Mouse (Mus musculus) thymus, adult 18-20 months (tissue): ENCODE data around the gene Slc9a4.
"Not testable (repeated sequence)": the region's sequence is repeated elsewhere in the genome, so short reads cannot be mapped to it uniquely, and the experiment has no call there.

Source experiments
- DNase-seq, 2 experiments: peaks; one replicate each; pipeline ENCODE4 v3.0.0; 2022; ENCODE audit warnings: mixed read lengths in 2 of 2

Slc9a4 gene

GRCm38 (mm10) chr1:40579784-40580183, at the start of gene Slc9a4:
Gene Slc9a4, plus strand, starts transcription at chr1:40580081.
- DNase-seq = no peak

- DNase-seq = no peak
Observed at GRCm38 (mm10) chr1:40537577-40537976, 42.3 kb upstream of the Slc9a4 start.

GRCm38 (mm10) chr1:40544650-40545049, 35.2 kb upstream of the Slc9a4 start:
- no peak for DNase-seq

- DNase-seq = no peak
Observed at GRCm38 (mm10) chr1:40546645-40547044, 33.2 kb upstream of the Slc9a4 start.

- DNase-seq = no peak
Observed at GRCm38 (mm10) chr1:40547064-40547572, 32.8 kb upstream of the Slc9a4 start.

GRCm38 (mm10) chr1:40547762-40548161, 32.1 kb upstream of the Slc9a4 start:
- no peak for DNase-seq

- no peak for DNase-seq
Observed at GRCm38 (mm10) chr1:40569374-40569773, 10.5 kb upstream of the Slc9a4 start.

GRCm38 (mm10) chr1:40580269-40580668, 388 bp downstream of the Slc9a4 start:
- no peak for DNase-seq

GRCm38 (mm10) chr1:40586776-40587175, 6.9 kb downstream of the Slc9a4 start:
- DNase-seq = no peak

GRCm38 (mm10) chr1:40590931-40591330, 11.1 kb downstream of the Slc9a4 start:
- no peak for DNase-seq

GRCm38 (mm10) chr1:40597822-40598221, 17.9 kb downstream of the Slc9a4 start:
- DNase-seq = no peak

GRCm38 (mm10) chr1:40599661-40600060, 19.8 kb downstream of the Slc9a4 start:
- DNase-seq = not testable (repeated sequence)

GRCm38 (mm10) chr1:40600394-40601327, 20.8 kb downstream of the Slc9a4 start:
- no peak for DNase-seq

GRCm38 (mm10) chr1:40601461-40601860, 21.6 kb downstream of the Slc9a4 start:
- no peak for DNase-seq

- no peak for DNase-seq
Observed at GRCm38 (mm10) chr1:40613219-40613618, 33.3 kb downstream of the Slc9a4 start.

- DNase-seq = no peak
Observed at GRCm38 (mm10) chr1:40619093-40619492, 39.2 kb downstream of the Slc9a4 start.

GRCm38 (mm10) chr1:40619871-40620270, 40.0 kb downstream of the Slc9a4 start:
- DNase-seq = no peak

GRCm38 (mm10) chr1:40624954-40625353, 45.1 kb downstream of the Slc9a4 start:
- no peak for DNase-seq

- DNase-seq = no peak
Observed at GRCm38 (mm10) chr1:40626954-40627353, 47.1 kb downstream of the Slc9a4 start.

- no peak for DNase-seq
Observed at GRCm38 (mm10) chr1:40628443-40628842, 48.6 kb downstream of the Slc9a4 start.

- no peak for DNase-seq
Observed at GRCm38 (mm10) chr1:40632407-40633062, 52.7 kb downstream of the Slc9a4 start.

GRCm38 (mm10) chr1:40634608-40635007, 54.7 kb downstream of the Slc9a4 start:
- no peak for DNase-seq

GRCm38 (mm10) chr1:40648234-40648633, 68.4 kb downstream of the Slc9a4 start:
- DNase-seq = no peak
